Mouse (Mus musculus): ENCODE measurements around the gene Kctd7. TPM values are rescaled to one million over a fixed set of nuclear protein-coding genes. Genes with fewer than 3 reads are reported as not detected.

Gene Kctd7
- polyA plus RNA-seq, 1 experiment from 2014 or later: 18.1 TPM

- H3K4me1 ChIP-seq (replicated peaks): no peaks in the 10 kb centered on the region
- H3K27me3 ChIP-seq: no peaks in the 10 kb centered on the region
- H3K4me3 ChIP-seq: no peak overlapping the region
- 84% methylated on average over 3 of the region's 3 CpGs for WGBS
- H3K27ac ChIP-seq (replicated peaks): no peak overlapping the region
- peaks cover 56% of the 10 kb centered on the region for H3K36me3 ChIP-seq
- no peaks in the 10 kb centered on the region for H3K9me3 ChIP-seq
- H3K9ac ChIP-seq: no peak overlapping the region
- H3K4me2 ChIP-seq: no peak overlapping the region
- no peak for ATAC-seq (ENCODE audit: low FRiP score, low read depth)
Measured at GRCm38 (mm10) chr5:130197454-130197853, 52.8 kb downstream of the Kctd7 start.

DNA sequence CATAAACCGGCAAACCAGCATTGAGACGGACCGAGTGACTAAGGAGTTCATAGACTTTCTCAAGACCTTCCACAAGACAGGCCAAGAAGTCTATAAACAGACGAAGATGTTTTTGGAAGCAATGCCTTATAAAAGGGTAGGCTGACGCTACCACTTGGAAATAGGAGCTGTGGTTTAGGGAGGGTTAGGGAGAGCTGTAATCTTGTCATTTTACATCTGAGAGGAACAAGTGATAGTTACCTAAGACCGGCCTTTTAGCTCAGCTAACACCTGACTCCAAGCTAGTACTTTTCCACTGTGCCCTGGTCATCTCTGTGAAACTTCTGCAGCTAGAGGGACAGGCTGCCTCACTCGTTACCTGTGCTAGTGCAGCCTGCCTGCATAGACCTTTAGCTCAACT is 53.3 kb downstream of the Kctd7 start:
- ATAC-seq (ENCODE audit: low FRiP score, low read depth): no peak
- Histone ChIP-seq H3K4me1 (replicated peaks) (no peaks in the 10 kb centered on the region), H3K36me3 (peaks cover 52% of the 10 kb centered on the region), H3K27ac (replicated peaks) (no peak overlapping the region), H3K27me3 (no peaks in the 10 kb centered on the region), H3K4me2 (no peak overlapping the region), H3K4me3 (no peak overlapping the region), H3K9ac (no peak overlapping the region), H3K9me3 (no peaks in the 10 kb centered on the region)
- 92% methylated on average over 7 of the region's 7 CpGs for WGBS

- no peak for ATAC-seq (ENCODE audit: low FRiP score, low read depth)
- Histone ChIP-seq H3K4me3 (no peak overlapping the region), H3K9ac (no peak overlapping the region), H3K36me3 (peaks cover 43% of the 10 kb centered on the region), H3K27me3 (no peaks in the 10 kb centered on the region), H3K4me1 (replicated peaks) (no peaks in the 10 kb centered on the region), H3K9me3 (no peaks in the 10 kb centered on the region), H3K4me2 (no peak overlapping the region), H3K27ac (replicated peaks) (no peak overlapping the region)
- 91% methylated on average over 10 of the region's 10 CpGs for whole genome bisulfite sequencing
Measured at GRCm38 (mm10) chr5:130200233-130201029, 55.8 kb downstream of the Kctd7 start.

GRCm38 (mm10) chr5:130203948-130204347 is 59.3 kb downstream of the Kctd7 start:
- Histone ChIP-seq H3K27me3 (no peaks in the 10 kb centered on the region), H3K4me3 (no peak overlapping the region), H3K4me1 (replicated peaks) (no peaks in the 10 kb centered on the region), H3K9ac (no peak overlapping the region), H3K9me3 (no peaks in the 10 kb centered on the region), H3K36me3 (peaks cover 38% of the 10 kb centered on the region), H3K27ac (replicated peaks) (no peak overlapping the region), H3K4me2 (no peak overlapping the region)
- 93% methylated on average over 4 of the region's 4 CpGs for WGBS
- ATAC-seq (ENCODE audit: low FRiP score, low read depth): no peak

- ATAC-seq (ENCODE audit: low FRiP score, low read depth): no peak
- WGBS: 89% methylated on average over 6 of the region's 6 CpGs
Measured at GRCm38 (mm10) chr5:130204560-130204959, 59.9 kb downstream of the Kctd7 start.

More at GRCm38 (mm10) chr5:130204560-130204959, 59.9 kb downstream of the Kctd7 start:
- H3K27ac ChIP-seq (replicated peaks): no peak overlapping the region
- no peak overlapping the region for H3K4me3 ChIP-seq
- H3K36me3 ChIP-seq: peaks cover 39% of the 10 kb centered on the region
- H3K9ac ChIP-seq: no peak overlapping the region
- H3K27me3 ChIP-seq: no peaks in the 10 kb centered on the region
- no peaks in the 10 kb centered on the region for H3K9me3 ChIP-seq
- no peak overlapping the region for H3K4me2 ChIP-seq
- H3K4me1 ChIP-seq (replicated peaks): no peaks in the 10 kb centered on the region

Other genes with a start within 250 kb of the Kctd7 start
- 13.6 and 14.2 TPM in 2 replicates for gene Zbed5, start 249.1 kb upstream of the Kctd7 start, polyA plus RNA-seq (2015; fragmentation: Nextera tagmentation; extraction: Ambion mirVana)
- 0.69 and 0.79 TPM in 2 replicates for gene Phkg1, start 246.3 kb upstream of the Kctd7 start, polyA plus RNA-seq (2015; fragmentation: Nextera tagmentation; extraction: Ambion mirVana)
- 4.8 and 5.0 TPM in 2 replicates for gene Nupr1l, start 236.3 kb upstream of the Kctd7 start, polyA plus RNA-seq (2015; fragmentation: Nextera tagmentation; extraction: Ambion mirVana)
- gene Vkorc1l1, start 202.9 kb upstream of the Kctd7 start, polyA plus RNA-seq (2015; fragmentation: Nextera tagmentation; extraction: Ambion mirVana): 31.3 and 33.4 TPM in 2 replicates
- 31.9 and 33.9 TPM in 2 replicates for gene Gusb, start 141.8 kb upstream of the Kctd7 start, polyA plus RNA-seq (2015; fragmentation: Nextera tagmentation; extraction: Ambion mirVana)
- gene Asl, start 115.6 kb upstream of the Kctd7 start, polyA plus RNA-seq (2015; fragmentation: Nextera tagmentation; extraction: Ambion mirVana): 37.4 and 39.5 TPM in 2 replicates
- 82.2 and 83.2 TPM in 2 replicates for gene Crcp, start 115.6 kb upstream of the Kctd7 start, polyA plus RNA-seq (2015; fragmentation: Nextera tagmentation; extraction: Ambion mirVana)
- 57.2 and 59.8 TPM in 2 replicates for gene Tpst1, start 71.5 kb upstream of the Kctd7 start, polyA plus RNA-seq (2015; fragmentation: Nextera tagmentation; extraction: Ambion mirVana)
- gene Rabgef1, start 26.9 kb downstream of the Kctd7 start, polyA plus RNA-seq (2015; fragmentation: Nextera tagmentation; extraction: Ambion mirVana): 39.8 and 40.6 TPM in 2 replicates
- 23.6 and 26.2 TPM in 2 replicates for gene Tmem248, start 72.2 kb downstream of the Kctd7 start, polyA plus RNA-seq (2015; fragmentation: Nextera tagmentation; extraction: Ambion mirVana)
- 56.2 and 56.7 TPM in 2 replicates for gene Sbds, start 110.7 kb downstream of the Kctd7 start, polyA plus RNA-seq (2015; fragmentation: Nextera tagmentation; extraction: Ambion mirVana)
- gene Tyw1, start 110.8 kb downstream of the Kctd7 start, polyA plus RNA-seq (2015; fragmentation: Nextera tagmentation; extraction: Ambion mirVana): 21.9 and 22.3 TPM in 2 replicates
- gene Caln1, start 224.6 kb downstream of the Kctd7 start, polyA plus RNA-seq (2015; fragmentation: Nextera tagmentation; extraction: Ambion mirVana): 38.4 and 39.3 TPM in 2 replicates
- 0.26 TPM in 1 of 2 replicates, not detected in the other for gene A330070K13Rik, start 239.8 kb downstream of the Kctd7 start, polyA plus RNA-seq (2015; fragmentation: Nextera tagmentation; extraction: Ambion mirVana)

Measured in hindbrain, embryonic 15.5 days (tissue).